Mouse (Mus musculus): Measurements from ENCODE around the gene 1700008O03Rik. TPM values are rescaled to one million over a fixed set of nuclear protein-coding genes. Genes with fewer than 3 reads are reported as not detected.

The 1700008O03Rik gene
- polyA plus RNA-seq, 1 experiment from 2014 or later: 1.7 TPM

Other genes starting within 250 kb of the 1700008O03Rik start
- not detected in 2 replicates for gene Klk1b16, start 249.1 kb downstream of the 1700008O03Rik start, polyA plus RNA-seq (2016; fragmentation: Nextera tagmentation; extraction: Ambion mirVana)
- gene Klk1b24, start 197.6 kb downstream of the 1700008O03Rik start, polyA plus RNA-seq (2016; fragmentation: Nextera tagmentation; extraction: Ambion mirVana): not detected in 2 replicates
- not detected in 2 replicates for gene Klk1b3, start 187.6 kb downstream of the 1700008O03Rik start, polyA plus RNA-seq (2016; fragmentation: Nextera tagmentation; extraction: Ambion mirVana)
- not detected in 2 replicates for gene Klk1b4, start 178.4 kb downstream of the 1700008O03Rik start, polyA plus RNA-seq (2016; fragmentation: Nextera tagmentation; extraction: Ambion mirVana)
- gene Klk1b5, start 169.9 kb downstream of the 1700008O03Rik start, polyA plus RNA-seq (2016; fragmentation: Nextera tagmentation; extraction: Ambion mirVana): not detected in 2 replicates
- not detected in 2 replicates for gene Klk1, start 160.5 kb downstream of the 1700008O03Rik start, polyA plus RNA-seq (2016; fragmentation: Nextera tagmentation; extraction: Ambion mirVana)
- gene Gm36864, start 149.6 kb downstream of the 1700008O03Rik start, polyA plus RNA-seq (2016; fragmentation: Nextera tagmentation; extraction: Ambion mirVana): 0.17 TPM in 1 of 2 replicates, not detected in the other
- gene 1700028J19Rik, start 139.1 kb downstream of the 1700008O03Rik start, polyA plus RNA-seq (2016; fragmentation: Nextera tagmentation; extraction: Ambion mirVana): 1.6 and 1.7 TPM in 2 replicates
- 172 and 189 TPM in 2 replicates for gene 2410002F23Rik, start 139.1 kb downstream of the 1700008O03Rik start, polyA plus RNA-seq (2016; fragmentation: Nextera tagmentation; extraction: Ambion mirVana)
- 0.17 TPM in 1 of 2 replicates, not detected in the other for gene Acp4, start 128.4 kb downstream of the 1700008O03Rik start, polyA plus RNA-seq (2016; fragmentation: Nextera tagmentation; extraction: Ambion mirVana)
- not detected in 2 replicates for gene Gm15517, start 124.4 kb downstream of the 1700008O03Rik start, polyA plus RNA-seq (2016; fragmentation: Nextera tagmentation; extraction: Ambion mirVana)
- 2.2 and 2.4 TPM in 2 replicates for gene Clec11a, start 78.9 kb downstream of the 1700008O03Rik start, polyA plus RNA-seq (2016; fragmentation: Nextera tagmentation; extraction: Ambion mirVana)
- 1.5 and 2.6 TPM in 2 replicates for gene Shank1, start 75.6 kb downstream of the 1700008O03Rik start, polyA plus RNA-seq (2016; fragmentation: Nextera tagmentation; extraction: Ambion mirVana)
- gene Syt3, start 1.7 kb downstream of the 1700008O03Rik start, polyA plus RNA-seq (2016; fragmentation: Nextera tagmentation; extraction: Ambion mirVana): 1.9 and 2.0 TPM in 2 replicates
- gene Lrrc4b, start 43.2 kb upstream of the 1700008O03Rik start, polyA plus RNA-seq (2016; fragmentation: Nextera tagmentation; extraction: Ambion mirVana): 2.4 and 3.5 TPM in 2 replicates
- 0.99 and 2.0 TPM in 2 replicates for gene Aspdh, start 79.6 kb upstream of the 1700008O03Rik start, polyA plus RNA-seq (2016; fragmentation: Nextera tagmentation; extraction: Ambion mirVana)
- gene Josd2, start 82.2 kb upstream of the 1700008O03Rik start, polyA plus RNA-seq (2016; fragmentation: Nextera tagmentation; extraction: Ambion mirVana): 71.6 and 76.8 TPM in 2 replicates
- 104 and 108 TPM in 2 replicates for gene Emc10, start 110.7 kb upstream of the 1700008O03Rik start, polyA plus RNA-seq (2016; fragmentation: Nextera tagmentation; extraction: Ambion mirVana)
- gene Fam71e1, start 110.8 kb upstream of the 1700008O03Rik start, polyA plus RNA-seq (2016; fragmentation: Nextera tagmentation; extraction: Ambion mirVana): 20.5 and 27.6 TPM in 2 replicates
- 0.05 and 0.20 TPM in 2 replicates for gene Mybpc2, start 138.8 kb upstream of the 1700008O03Rik start, polyA plus RNA-seq (2016; fragmentation: Nextera tagmentation; extraction: Ambion mirVana)
- not detected in 2 replicates for gene Spib, start 146.3 kb upstream of the 1700008O03Rik start, polyA plus RNA-seq (2016; fragmentation: Nextera tagmentation; extraction: Ambion mirVana)
- 168 and 179 TPM in 2 replicates for gene Pold1, start 163.0 kb upstream of the 1700008O03Rik start, polyA plus RNA-seq (2016; fragmentation: Nextera tagmentation; extraction: Ambion mirVana)
- gene Nr1h2, start 168.1 kb upstream of the 1700008O03Rik start, polyA plus RNA-seq (2016; fragmentation: Nextera tagmentation; extraction: Ambion mirVana): 82.8 and 84.2 TPM in 2 replicates
- 0.36 and 0.42 TPM in 2 replicates for gene Napsa, start 186.6 kb upstream of the 1700008O03Rik start, polyA plus RNA-seq (2016; fragmentation: Nextera tagmentation; extraction: Ambion mirVana)
- 1.1 and 1.2 TPM in 2 replicates for gene Kcnc3, start 204.8 kb upstream of the 1700008O03Rik start, polyA plus RNA-seq (2016; fragmentation: Nextera tagmentation; extraction: Ambion mirVana)

All from midbrain, embryonic 10.5 days (tissue).